Mouse (Mus musculus) cerebellum, postnatal 10 days (tissue): ENCODE results near the gene Chpf.

Experiments
- DNase-seq, 2 experiments: peaks; one replicate each; pipeline ENCODE4 v3.0.0; 2021; ENCODE audit warnings: mixed read lengths in 2 of 2

Gene Chpf

DNA sequence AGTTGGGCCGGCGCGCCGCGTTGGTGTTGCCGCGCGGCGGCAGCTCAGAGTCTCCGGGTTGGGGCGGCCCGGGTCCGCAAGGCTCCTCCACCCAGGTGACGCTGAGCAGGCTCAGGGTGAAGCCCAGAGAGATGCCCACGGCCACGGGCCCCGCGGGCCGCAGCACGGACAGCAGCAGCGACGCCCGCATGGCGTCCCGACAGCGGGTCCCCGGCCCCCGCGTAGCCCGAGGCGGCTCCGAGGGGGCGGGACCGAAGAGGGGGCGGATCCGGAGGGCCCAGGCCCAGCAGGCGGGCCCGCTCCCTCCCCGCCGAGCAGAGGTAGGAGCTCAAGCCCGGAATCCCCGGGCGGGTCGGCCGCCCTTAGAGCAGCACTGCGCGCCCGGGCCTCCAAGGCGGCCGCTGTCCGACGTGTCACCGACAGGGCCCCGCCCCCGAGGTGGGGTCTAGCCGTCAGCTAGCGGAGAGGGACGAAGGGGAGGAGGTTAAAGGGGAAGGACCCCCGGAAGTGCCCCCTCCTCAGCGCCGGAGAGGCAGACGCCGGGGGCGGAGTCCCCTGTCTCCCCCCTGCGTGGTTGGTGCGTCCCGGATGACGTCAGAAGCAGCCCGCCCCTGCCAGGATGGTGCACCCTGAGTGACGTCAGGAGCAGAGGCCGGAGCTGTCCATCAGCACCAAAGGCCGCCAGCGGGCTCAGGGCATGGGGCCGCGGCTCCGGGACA is at the start of gene Chpf, which contains the start of gene Tmem198:
Gene Chpf (minus strand): TSS at position 392 of the 719 bp plus-strand sequence.
Gene Tmem198 (plus strand): TSS at position 617 of the 719 bp plus-strand sequence.
- peak; percentile 99 to 100 for DNase-seq

DNA sequence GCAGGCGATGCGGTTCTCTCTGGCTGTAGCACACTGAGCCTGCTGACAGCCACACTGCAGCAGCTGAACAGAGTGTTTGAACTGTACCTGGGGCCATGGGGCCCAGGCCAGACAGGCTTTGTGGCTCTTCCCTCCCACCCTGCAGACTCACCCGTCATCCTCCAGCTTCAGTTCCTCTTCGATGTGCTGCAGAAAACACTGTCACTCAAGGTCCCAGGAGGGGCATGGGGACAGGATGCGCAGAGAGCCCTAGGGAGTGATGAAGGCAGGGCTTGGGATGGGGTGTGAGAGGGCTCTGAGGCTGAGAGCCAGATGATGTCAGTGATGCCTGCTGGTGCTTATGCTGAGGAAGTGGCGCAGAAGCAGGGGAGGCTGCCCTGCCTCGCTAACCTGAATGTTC is 45.6 kb upstream of the Chpf start:
- no peak for DNase-seq

DNA sequence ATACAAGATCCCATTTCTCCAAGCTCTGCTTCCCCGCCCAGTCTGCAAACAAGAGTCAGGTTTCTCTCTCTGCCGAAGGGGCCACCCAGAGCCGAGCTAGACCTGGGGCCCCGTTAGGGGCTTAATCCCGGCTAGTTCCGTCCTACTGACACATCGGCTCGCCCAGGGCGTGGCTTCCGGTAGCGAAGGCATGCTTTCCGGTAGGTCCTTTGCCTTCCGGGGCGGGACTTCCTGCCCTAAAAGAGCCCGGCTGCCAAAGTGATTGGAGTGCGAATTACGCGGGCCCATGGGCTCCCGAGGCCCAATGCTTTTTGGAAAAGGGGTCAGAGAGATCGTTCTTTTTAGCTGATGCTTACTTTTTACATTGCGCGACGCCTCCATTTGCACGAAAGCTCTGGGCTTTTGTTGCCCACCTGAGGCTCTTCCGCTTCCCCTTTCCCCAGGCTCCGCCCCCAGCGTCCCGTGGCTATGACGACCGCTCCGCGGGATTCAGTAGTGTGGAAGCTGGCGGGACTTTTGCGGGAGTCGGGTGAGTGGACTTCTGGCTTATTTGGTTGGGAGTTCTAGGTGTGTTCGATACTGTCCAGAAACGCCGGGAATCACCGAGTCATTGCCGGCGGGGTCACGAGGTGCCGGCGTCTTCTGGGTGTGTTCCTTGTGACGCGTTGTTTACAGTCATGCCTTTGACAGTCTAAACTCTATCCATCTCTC is 42.4 kb upstream of the Chpf start, which contains the start of gene Stk11ip:
Gene Stk11ip (plus strand): TSS at position 209 of the 711 bp plus-strand sequence.
- peak; percentile 93 to 94 for DNase-seq

DNA sequence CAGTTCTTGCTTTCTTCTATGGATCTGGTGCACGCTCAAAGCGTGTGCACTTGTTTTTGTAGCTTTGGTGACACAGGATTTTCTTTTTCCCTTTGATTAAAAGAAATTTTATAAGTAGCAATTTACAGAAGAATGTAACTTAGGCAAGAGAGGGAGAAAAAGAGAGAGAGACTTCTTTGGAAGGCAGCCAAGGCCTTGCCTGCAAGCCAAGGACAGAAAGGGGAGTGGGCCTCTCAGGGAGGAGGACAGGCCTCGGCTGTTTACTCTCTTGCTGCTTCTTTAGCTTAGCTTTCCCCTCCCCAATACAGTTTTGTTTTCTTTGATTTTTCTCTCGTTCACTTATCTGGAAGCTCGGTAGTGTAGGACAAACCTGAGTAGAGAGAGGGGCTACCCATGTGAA is 40.5 kb upstream of the Chpf start:
- DNase-seq: no peak

DNA sequence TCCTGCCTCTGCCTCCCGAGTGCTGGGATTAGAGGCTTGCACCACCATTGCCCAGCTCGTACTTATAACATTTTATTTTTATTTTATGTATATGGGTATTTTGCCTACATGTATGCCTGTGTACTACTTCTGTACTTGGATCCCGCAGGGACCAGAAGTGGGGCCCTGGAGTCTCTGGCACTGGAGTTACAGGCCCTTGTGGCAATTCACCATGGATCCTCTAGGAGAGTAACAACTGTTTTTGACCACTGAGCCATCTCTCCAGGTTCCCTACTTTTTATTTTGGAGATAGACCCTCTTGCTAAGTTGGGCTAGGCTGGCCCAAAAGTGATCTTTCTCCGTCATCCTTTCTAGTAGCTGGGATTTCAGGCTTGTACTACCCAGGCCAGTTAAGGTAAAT is 39.3 kb upstream of the Chpf start:
- no peak for DNase-seq

DNA sequence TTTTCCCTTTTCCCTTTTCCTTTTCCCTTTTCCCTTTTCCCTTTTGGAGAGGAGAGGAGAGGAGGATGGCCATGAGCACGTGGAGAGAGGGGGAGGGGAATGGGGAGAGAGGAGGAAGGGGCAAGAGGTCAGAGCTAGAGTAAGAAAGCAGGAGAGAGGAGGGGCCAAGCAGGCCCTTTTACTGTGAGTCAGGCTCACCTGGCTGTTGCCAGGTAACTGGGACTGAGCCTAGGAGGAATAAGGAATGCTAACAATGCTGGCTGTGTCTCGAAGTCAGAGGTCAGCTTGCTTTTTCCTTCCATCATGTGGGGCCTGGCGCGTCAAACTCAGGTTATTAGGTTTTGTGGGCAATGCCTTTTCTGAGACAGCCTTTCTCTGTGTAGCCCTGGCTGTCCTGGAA is 38.9 kb upstream of the Chpf start:
- DNase-seq: no peak

DNA sequence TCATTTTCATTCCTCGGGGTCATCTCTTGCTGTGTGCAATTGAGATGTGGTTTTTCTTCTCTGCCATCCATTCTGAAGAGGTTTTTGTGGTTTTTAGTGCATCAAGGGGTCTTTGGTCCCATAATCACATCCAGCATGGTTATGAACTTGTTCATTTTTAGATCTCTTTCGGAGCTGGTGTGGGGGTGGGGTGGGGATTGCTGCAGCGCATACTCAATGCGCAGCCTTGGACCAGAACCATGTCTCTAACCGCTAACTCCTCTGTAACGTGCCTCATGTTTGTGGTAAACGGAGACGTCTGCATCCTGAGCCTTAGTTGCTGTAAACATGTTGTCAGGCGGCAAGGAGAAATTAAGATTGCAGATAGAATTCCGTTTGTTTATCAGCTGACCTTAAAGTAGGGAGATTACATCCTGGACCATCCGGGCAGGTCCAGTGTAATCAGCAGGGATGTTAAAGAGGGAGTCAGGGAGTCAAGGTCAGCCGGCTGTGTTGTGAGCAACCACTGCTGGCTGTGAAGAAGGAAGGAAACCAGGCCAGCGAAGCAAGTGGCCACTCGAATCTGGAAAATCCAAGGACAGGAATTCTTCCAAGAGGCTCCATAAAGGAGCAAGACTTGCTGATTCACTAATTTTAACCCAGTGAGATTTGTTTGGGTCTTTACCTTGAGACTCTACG is 37.7 kb upstream of the Chpf start:
- no peak for DNase-seq

DNA sequence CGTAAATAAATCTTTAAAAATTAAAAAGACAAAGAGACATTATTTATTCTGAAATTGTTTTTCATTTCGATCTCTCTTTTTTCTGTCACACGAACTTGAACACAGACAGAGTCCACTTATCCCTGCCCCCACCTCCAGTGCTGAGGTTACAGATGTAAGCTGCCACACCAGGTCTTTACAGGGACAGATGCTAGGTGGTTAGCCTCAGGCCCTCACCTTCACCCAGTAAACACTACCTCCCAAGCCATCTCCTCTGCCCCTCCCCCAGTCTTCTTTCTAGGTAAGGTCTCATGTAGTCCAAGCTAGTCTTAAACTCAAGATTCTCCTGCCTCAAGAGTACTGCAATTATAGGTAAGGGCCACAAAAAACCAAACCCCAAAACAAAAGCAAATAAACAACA is 33.4 kb upstream of the Chpf start:
- DNase-seq: no peak

DNA sequence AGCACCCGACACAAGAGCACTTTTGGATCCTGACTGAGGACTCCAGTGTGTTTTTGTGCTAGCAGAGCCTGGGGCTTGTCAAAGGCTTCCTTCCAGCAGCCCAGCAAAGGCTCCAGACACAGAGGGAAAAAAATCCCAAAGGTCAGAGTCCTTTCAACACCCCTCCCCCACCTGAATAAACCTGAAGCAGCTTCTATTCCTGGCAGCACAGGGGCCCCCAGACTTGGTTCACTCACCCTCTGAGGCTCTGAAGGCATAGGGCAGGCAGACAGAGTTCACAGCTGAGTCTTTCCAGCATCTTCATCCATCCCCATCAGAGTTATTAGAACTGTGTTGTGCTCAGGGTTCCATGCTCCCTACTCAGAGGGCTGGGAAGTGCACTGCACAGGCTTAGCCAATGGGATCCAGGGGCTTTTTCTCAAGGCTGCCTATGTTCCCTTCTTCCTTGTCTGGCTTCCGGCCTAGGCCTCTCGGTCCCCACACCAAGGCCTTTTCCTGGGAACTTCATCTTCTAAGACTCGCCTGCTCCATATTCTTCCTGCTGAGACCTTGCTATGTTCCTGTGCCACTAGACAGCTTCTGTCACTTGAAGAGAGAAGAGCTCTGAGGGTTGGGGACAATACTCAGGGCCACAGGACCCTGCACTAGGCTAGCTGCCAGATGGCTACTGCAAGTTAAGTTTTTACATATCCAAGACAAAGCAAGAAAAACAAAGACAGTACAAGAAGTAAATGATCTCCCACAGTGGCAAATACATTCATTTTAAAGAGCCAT is 32.5 kb upstream of the Chpf start:
- DNase-seq: no peak

DNA sequence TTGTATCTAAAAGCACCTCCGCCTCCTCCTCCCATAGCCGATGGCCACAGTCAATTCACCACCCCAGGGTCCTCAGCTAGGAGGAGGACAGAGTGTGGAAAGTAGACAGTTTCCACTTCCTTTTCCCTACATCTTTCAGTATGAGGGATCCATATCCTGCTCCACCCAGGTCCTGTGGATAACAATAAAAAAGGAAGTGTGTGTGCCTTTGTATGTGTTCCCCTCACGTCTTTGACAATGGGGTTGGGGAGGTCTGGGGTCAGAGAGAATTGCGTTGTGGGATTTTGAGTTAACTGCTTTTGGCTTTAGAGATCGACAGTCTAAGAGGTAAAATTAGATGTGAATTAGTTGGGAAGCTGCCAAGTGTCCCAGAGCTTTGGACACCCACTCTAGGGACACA is 31.0 kb upstream of the Chpf start:
- DNase-seq: no peak

DNA sequence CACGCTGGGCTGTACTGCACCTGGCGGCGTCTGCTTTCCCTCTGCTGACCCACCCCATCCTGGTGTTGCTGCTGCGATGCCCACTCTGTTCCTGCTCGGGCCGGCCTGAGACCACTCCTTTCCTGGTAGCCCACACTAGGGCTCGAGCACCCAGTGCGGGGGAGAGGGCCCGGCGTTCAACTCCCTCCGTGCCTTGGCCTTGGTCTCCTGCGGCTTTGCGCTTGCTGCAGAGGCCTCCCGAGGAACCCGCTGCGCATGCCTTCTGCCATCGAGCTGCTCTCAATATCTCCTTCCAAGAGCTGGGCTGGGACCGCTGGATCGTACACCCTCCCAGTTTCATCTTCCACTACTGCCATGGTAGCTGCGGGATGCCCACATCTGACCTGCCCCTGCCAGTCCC is 30.5 kb upstream of the Chpf start:
- DNase-seq: no peak

DNA sequence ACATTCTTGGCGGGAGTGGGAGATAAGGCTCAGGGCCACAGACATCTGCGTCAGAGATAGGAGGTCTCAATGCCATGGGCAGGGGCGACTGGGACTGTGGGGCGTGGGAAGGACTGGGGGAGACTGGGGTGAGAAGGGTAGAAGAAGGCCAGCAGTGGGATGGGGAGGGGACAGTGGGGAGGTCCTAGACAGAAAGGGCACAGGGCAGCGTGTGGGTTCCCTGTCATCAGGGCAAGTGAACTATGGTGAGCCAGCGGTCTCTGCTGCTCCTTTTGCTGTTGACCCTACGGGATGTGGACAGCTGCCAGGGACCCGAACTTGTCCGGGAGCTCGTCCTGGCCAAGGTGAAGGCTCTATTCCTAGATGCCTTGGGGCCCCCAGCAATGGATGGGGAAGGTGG is 27.9 kb upstream of the Chpf start, which contains the start of gene Inha:
Gene Inha (plus strand): TSS at position 72 of the 400 bp plus-strand sequence.
- DNase-seq: peak; percentile 49 to 52

DNA sequence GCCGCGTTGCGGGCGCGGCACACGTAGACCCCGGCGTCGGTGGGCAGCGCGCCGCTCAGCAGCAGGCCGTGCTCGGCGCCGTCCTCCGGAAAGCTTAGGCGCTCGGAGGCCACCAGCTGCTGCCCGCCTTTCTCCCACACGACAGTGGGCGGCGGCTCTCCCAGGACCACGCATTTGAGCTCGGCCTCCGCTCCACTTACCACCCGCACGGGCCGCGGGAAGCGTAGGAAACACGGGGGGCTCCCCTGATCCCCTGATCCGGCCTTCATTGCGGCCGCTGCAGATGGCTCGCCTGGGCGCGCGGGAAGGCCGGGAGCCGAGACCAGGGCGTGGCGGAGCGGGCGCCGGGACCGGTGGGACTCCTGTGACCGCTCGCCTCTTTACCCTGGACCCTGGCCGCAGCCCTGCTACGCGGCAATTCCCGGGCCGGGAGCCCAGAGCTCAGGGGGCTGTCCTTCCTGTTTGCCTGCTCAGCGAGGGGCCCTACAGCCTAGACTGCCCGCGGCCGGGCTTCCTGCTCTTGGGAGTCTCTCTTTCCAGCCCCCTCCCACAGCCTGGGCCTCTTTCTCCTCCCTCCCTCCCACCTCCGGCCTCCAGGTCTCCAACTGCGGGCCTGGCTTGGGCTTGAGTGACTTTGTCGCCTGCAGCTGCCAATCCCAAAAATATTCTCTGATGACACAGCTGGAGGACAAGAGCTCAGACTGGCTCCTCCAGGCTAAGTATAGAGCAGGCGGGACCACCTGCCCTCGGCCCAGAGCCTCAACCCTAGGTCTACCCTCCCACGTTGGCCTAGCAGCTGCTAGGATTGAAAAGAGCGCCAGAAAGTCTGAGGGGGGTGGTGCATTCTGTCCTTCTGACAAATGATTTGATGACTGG is 27.1 kb upstream of the Chpf start, which contains the start of gene Obsl1:
Gene Obsl1 (minus strand): TSS at position 497 of the 876 bp plus-strand sequence.
- DNase-seq: peak; percentile 80 to 82

DNA sequence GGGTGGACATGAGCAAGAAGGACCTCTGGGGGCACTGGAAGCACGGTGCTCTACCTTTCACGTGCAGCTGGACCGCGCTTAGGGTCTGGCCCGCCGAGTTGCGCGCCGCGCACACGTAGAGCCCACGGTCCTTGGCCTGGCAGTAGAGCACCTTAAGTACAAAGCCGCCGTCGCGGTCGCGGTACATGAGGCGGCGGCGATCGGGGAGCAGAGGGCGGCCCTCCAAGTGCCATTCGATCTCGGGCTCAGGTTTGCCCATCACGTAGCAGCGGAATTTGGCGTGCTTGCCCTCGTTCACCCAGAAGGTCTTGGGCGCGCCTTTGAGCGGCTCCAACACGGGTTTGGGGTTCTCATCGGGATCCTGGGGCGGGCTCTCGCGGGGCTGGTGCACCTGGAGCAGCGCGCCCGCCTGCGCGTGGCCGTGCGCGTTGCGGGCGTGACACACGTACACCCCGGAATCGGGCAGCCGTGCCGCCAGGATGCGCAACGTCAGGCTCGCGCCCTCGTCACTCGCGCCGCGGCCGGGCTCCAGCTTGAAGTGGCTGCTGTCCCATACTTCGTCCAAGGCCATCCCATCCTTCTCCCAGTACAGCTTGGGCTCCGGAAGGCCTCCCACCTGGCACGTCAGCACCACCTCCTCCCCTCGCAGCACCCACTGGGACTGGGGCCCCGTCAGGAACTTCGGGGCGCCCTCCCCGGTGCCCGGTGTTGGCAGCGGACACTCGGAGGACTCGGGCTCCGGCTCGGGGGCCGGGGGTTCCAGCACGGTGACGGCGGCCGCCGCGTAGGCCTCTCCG is 26.2 kb upstream of the Chpf start:
- peak; percentile 90 to 91 for DNase-seq

DNA sequence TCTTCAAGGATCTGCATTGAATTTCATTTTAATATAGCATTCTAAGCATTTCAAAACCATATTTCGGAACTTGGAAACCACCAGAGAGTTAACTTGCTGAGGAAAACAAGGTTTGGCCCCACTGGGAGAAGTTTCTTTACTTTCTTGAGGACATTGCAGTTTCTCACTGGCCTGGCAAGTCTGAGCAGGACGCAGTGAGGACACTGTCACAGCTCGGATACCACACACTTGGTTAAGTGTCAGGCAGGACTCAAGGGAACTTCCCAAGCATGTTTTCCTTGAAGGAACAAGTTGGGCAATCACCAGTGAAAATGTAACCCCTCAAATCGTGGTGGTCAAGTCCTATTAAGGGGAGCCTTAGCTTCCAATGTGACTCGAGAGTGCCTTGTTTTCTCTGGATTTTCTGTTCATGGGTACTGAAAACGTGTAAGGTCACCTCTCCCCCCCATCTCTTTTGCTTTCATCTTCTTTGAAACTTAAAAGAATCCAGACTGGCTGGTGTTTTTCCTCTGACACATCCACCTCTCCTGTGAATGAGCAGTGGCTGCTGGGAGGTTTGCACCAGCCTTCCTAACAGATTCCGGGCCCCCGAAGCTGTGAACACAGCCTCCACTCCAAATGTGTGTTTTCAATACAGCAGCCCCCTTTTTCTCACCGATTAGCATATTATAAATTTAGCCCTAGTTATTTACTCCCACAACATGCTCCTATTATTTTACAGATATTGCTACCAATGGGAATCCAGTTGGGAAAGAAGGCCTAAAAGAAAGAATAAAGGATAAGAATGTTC is 25.3 kb upstream of the Chpf start:
- DNase-seq: no peak

DNA sequence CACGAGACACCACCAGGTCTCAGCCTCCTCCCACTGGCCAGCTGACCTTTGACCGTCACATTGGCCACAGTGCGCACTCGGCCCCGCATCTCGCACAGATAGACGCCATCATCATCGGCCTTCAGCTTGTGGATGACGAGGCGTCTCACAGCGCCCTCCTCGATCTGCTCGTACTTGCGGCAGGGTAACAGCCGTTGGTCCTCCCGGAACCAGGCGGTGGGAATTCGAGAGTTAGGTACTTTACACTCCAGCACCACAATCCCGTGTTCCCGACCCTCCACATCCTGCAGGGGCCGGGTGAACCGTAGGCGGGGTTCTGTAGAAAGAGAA is 24.5 kb upstream of the Chpf start:
- no peak for DNase-seq

DNA sequence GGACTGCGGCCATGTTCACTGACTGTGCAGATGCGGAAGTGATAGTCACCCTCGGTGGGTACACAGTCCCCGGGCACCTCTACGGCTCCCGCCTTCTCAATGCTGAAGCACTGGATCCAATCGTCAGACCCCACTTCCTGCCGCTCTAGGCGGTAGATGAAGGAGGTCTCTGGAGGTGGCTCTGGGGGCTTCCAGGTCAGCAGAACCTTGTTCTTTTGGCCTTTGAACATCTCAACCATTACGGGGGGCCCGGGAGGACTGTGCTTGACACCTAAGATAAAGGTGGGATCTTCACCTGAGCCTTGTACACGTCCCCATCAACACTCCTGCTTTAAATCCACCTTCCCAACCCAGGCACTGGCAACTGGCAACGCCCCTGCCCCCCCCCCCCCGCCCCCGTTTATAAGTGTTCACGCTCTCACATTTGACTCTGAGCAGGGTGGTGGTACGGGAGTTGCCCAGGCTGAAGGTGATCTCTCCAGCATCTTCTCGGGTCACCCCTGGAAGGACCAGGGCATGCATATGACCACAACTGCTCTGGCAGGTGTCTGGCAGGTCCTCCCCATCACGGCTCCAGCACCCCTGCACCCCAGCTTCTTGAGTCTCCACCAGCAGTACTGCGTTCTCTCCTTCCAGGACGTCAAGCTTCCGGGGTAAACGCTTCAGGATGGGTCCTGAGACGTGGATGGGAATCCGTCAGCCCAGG is 24.0 kb upstream of the Chpf start:
- DNase-seq: no peak

DNA sequence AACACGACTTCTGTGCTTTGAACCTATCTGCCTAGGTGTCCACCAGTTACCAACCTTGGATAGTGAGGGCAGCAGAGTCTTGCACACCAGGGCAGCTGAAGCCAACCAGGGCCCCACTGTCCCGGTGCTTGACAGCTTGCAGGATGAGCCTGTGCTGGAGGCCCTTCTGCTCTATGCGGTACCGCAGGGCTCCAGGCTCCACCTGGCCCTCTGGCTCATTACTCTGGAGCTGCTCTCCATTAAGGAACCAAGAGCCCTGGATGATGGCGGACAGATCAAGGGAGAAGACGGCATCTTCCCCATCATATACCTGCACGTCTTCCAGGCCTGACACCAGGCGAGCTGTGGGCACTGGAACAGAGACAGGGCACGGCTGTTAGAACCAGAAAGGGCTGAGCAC is 22.8 kb upstream of the Chpf start:
- no peak for DNase-seq

DNA sequence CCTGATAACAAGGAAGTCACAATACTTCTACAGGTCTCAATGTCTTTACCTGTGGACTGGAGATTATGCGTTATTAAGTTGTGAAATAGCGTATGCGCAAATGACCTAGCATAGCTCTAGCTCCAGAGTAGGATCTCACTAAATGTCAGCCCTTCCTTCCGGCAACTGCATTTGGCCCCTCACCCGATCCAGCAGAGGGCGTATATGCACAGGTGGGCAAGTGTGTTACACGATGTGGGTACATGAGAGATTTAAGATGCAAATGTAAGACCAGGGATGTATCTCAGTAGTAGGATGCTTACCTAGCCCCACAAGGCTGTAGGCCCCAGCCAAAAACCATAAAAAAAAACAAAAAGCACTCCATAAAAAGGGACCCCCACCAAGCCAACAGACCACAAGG is 20.3 kb upstream of the Chpf start:
- DNase-seq: no peak

DNA sequence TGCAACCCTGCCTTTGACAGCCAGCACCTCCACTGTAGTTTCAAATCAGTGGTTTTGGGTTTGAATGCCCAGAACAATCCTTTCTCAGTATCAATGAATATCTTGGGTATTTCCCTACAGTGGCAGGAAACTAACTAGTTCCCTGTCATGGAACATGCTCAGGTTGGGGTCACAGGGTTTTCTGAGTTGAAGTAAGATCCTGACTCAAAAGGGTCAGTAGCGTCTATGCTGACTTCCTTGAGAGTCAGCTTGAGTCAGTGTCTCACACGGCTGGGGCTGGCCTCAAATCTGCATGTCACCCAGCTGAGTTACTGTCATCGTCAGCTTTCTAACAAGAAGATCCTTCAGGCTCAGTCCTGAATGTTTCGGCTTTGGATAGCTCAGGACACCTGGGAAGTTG is 19.8 kb upstream of the Chpf start:
- DNase-seq: no peak
